Mouse (Mus musculus) neural tube, embryonic 15.5 days (tissue): ENCODE measurements around the gene Kcnc1. TPM values are rescaled to one million over a fixed set of nuclear protein-coding genes. Genes with fewer than 3 reads are reported as not detected.

Experiments used
- ATAC-seq: fragments of 200-750 bp; cut with Nextera tagmentation; 2 replicates; pipeline ENCODE4 v1.8.0; 2017; ENCODE audit warnings: mild to moderate bottlenecking, moderate TSS enrichment, moderate library complexity; ENCODE audit not compliant: low FRiP score
- H3K27ac ChIP-seq: fragments of 300-500 bp; sonication (generic); replicated peaks from 2 replicates; pipeline ENCODE4 v1.5.1; 2015; ENCODE audit warnings: mild to moderate bottlenecking, inconsistent platforms
- H3K27me3 ChIP-seq: fragments of 300-500 bp; sonication (generic); replicated peaks from 2 replicates; pipeline ENCODE4 v1.6.1; 2015; ENCODE audit warnings: inconsistent platforms
- H3K36me3 ChIP-seq: fragments of 300-500 bp; sonication (generic); 2 replicates; pipeline ENCODE4 v1.6.1; 2015; ENCODE audit warnings: inconsistent platforms
- H3K4me1 ChIP-seq: fragments of 300-500 bp; sonication (generic); 2 replicates; pipeline ENCODE4 v1.6.1; 2015; ENCODE audit warnings: inconsistent platforms
- H3K4me2 ChIP-seq: fragments of 300-500 bp; sonication (generic); 2 replicates; pipeline ENCODE4 v1.6.1; 2015; ENCODE audit warnings: inconsistent platforms, mild to moderate bottlenecking, moderate library complexity
- H3K4me3 ChIP-seq: fragments of 300-500 bp; sonication (generic); replicated peaks from 2 replicates; pipeline ENCODE4 v1.5.1; 2015; ENCODE audit warnings: mild to moderate bottlenecking, inconsistent platforms
- H3K9ac ChIP-seq: fragments of 300-500 bp; sonication (generic); replicated peaks from 2 replicates; pipeline ENCODE4 v1.6.1; 2015; ENCODE audit warnings: mild to moderate bottlenecking, inconsistent platforms
- H3K9me3 ChIP-seq: fragments of 300-500 bp; sonication (generic); replicated peaks from 2 replicates; pipeline ENCODE4 v1.6.1; 2016; ENCODE audit warnings: inconsistent platforms
- WGBS: fragments of 180-500 bp; shearing (Covaris S2); methylation state at CpG from one replicate; pipeline ENCODE4 v1.1.7; 2015; ENCODE audit warnings: mixed read lengths; 5-methylcytosine and 5-hydroxymethylcytosine counted together
- polyA plus RNA-seq: library from polyadenylated mRNA; unstranded; fragments of >200 nt; fragmentation: Nextera tagmentation; extraction: Ambion mirVana; gene quantifications from 2 replicates; pipeline ENCODE4 v1.2.1, GENCODE M21; 2015

Kcnc1 gene
- polyA plus RNA-seq, 1 experiment from 2014 or later = 19.4 TPM

DNA sequence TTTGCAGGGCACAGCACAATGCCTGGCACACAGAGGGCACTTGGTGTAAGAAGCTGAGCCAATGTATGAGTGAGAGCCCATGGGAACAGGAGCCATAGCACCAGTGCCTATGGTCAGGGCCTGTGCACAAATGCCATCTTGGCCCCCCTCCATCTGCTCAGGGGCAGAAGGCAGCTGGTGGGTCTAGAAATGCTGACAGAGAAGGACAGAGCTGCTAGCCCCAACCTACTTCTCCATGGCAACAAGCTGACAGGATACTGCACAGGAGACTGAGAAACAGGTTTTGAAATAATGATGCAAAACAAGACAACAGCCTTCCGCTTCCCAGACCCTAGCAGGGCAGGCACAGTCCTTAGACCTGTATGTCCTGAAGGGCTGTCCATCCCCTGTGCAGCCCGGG lies 62.9 kb downstream of the Kcnc1 start:
- Histone ChIP-seq H3K4me2 (no peak overlapping the region), H3K36me3 (no peaks in the 10 kb centered on the region), H3K9me3 (no peaks in the 10 kb centered on the region), H3K27me3 (no peaks in the 10 kb centered on the region), H3K27ac (peak overlapping the region; percentile 54), H3K9ac (no peak overlapping the region), H3K4me1 (peaks cover 26% of the 10 kb centered on the region), H3K4me3 (no peak overlapping the region)
- WGBS = 81% methylated on average over 2 of the region's 2 CpGs
- ATAC-seq = peak; percentile 57

DNA sequence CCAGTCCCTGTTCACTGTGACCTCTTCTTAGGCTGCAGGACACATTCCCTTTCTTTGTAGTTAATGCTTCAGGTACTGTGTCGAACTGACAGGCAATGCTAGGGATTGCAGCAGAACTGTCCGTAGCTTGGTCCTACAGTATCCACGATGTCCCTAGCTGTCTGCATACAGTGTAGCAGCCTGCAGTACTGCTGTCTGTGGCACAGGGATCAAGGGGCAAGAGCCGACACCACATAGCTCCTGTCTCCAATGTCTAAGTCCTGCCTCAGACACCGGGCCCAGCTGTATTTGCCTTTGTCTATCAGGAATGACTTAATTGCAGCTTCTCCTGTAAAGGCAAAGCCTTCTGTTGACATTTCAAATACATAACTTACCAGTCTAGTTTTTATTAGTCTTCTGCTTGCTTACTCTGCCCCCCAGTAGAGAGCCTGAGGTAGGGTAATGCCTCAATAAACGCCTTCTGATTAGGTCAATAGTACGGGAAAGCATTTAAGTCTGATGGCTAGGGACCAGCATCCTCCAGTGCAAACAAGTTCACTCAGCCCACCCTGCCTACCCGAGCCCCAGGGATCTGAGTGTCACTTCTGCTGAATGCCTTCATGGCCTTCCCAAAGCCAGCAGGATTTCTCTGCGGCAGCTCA lies 63.4 kb downstream of the Kcnc1 start:
- Histone ChIP-seq H3K36me3 (no peaks in the 10 kb centered on the region), H3K27ac (peak overlapping the region; percentile 54), H3K4me1 (peaks cover 22% of the 10 kb centered on the region), H3K4me2 (no peak overlapping the region), H3K9me3 (no peaks in the 10 kb centered on the region), H3K9ac (no peak overlapping the region), H3K27me3 (no peaks in the 10 kb centered on the region), H3K4me3 (no peak overlapping the region)
- 72% methylated on average over 9 of the region's 9 CpGs for WGBS
- ATAC-seq = peak; percentile 26

DNA sequence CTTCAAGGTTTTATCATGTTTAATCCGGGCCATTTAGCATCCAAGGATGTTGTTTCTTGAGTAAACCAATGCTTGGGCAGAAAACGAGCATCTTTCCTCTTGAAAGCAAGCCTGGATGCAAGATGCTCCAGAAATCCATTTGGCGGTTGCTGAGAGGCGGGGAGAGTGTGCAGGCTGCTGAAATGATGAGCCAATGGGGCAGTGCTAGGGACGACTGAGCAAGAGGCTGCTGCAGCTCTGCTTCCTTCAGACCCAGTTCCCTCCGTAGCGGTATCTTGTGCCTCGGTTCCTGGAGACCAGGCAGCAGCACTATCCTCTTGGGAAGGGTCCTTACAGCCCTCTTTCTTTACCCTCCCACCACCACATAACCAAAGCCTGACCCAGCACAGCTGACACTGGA lies 66.0 kb downstream of the Kcnc1 start:
- no peaks in the 10 kb centered on the region for H3K9me3 ChIP-seq
- no peak for ATAC-seq
- peaks cover 29% of the 10 kb centered on the region for H3K4me1 ChIP-seq
- WGBS = 64% methylated on average over 8 of the region's 8 CpGs
- H3K9ac ChIP-seq = no peak overlapping the region
- H3K4me3 ChIP-seq = no peak overlapping the region
- no peaks in the 10 kb centered on the region for H3K27me3 ChIP-seq
- no peak overlapping the region for H3K27ac ChIP-seq
- H3K36me3 ChIP-seq = no peaks in the 10 kb centered on the region
- no peak overlapping the region for H3K4me2 ChIP-seq

- 86% methylated on average over 8 of the region's 8 CpGs for WGBS
- H3K27ac ChIP-seq = no peak overlapping the region
- H3K9me3 ChIP-seq = no peaks in the 10 kb centered on the region
- H3K27me3 ChIP-seq = no peaks in the 10 kb centered on the region
- H3K4me1 ChIP-seq = peaks cover 24% of the 10 kb centered on the region
- no peak for ATAC-seq
- no peaks in the 10 kb centered on the region for H3K36me3 ChIP-seq
- H3K4me3 ChIP-seq = no peak overlapping the region
- H3K9ac ChIP-seq = no peak overlapping the region
- no peak overlapping the region for H3K4me2 ChIP-seq
These were observed 66.8 kb downstream of the Kcnc1 start for GRCm38 (mm10) chr7:46463136-46463535.

DNA sequence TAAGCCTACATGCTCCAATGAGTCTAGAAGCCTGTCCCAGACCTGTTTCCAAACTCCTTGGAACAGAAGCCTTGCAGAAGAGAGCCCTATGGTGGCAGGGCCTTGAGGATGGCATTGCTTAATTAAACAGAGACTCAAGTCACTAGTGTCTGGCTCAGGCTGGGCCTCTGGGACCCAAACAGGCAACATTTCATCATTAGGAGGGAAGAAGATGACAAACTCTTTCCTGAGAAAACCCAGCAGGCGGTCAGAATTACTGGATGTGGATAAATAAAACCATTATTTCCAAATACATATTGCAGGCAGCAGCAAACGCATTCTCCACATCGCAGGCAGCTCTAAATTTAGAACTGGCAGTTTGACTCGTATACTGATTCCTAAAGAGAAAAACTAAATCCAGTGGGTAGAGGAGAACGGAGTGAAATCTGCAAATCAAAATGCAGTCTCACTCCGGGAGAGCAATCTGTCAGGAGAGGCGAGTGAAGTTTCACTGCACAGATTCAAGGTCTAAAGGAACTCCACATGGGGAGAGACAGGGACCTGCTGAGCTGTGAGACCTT lies 70.2 kb downstream of the Kcnc1 start:
- no peak for ATAC-seq
- no peak overlapping the region for H3K4me2 ChIP-seq
- no peak overlapping the region for H3K9ac ChIP-seq
- H3K9me3 ChIP-seq = no peaks in the 10 kb centered on the region
- no peaks in the 10 kb centered on the region for H3K27me3 ChIP-seq
- no peaks in the 10 kb centered on the region for H3K36me3 ChIP-seq
- peaks cover 12% of the 10 kb centered on the region; the same call in 1 of the 2 replicates for H3K4me1 ChIP-seq
- peak overlapping the region; percentile 6 for H3K27ac ChIP-seq
- no peak overlapping the region for H3K4me3 ChIP-seq
- 52% methylated on average over 7 of the region's 7 CpGs for WGBS

GRCm38 (mm10) chr7:46469542-46469941 lies 73.2 kb downstream of the Kcnc1 start:
- Histone ChIP-seq H3K4me1 (peaks cover 32% of the 10 kb centered on the region), H3K4me2 (no peak overlapping the region), H3K9me3 (no peaks in the 10 kb centered on the region), H3K36me3 (no peaks in the 10 kb centered on the region), H3K4me3 (no peak overlapping the region), H3K9ac (no peak overlapping the region), H3K27ac (no peak overlapping the region), H3K27me3 (no peaks in the 10 kb centered on the region)
- WGBS = 85% methylated on average over 3 of the region's 3 CpGs
- no peak for ATAC-seq

DNA sequence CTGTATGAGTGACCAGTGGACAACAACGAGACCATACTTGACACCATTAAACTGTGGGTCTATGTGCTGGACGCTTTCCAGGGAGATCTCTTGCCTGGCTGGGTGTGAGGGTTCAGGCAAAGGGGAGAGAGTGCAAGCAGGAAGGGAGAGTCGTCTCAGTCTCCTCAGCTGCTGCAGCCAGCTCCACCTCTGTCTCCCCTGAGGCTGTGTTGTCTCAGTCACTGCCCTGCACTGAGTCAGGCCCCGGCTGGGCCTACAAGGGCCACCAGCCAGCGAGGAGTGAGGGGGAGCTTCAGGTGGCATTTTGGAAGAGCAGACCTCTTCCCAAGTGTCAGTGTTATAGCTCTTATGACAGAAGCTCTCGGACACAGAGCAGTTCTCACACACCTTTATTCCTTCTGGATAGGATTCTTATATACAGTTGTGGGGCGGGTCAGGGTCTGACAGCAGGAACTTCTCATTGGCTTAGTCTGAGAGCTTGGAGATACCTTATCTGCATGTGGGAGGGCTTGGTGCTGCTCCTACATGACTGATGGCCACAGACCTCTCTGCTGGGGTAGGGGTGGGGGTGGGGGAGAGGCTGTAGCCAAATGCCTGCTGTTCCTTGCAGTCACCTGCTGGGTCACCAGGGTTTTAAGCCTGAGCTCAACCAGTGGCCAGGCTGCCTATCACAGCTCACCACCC lies 74.9 kb downstream of the Kcnc1 start:
- Histone ChIP-seq H3K9me3 (no peaks in the 10 kb centered on the region), H3K4me3 (no peak overlapping the region), H3K27ac (no peak overlapping the region), H3K4me1 (peaks cover 35% of the 10 kb centered on the region), H3K4me2 (no peak overlapping the region), H3K36me3 (no peaks in the 10 kb centered on the region), H3K9ac (no peak overlapping the region), H3K27me3 (no peaks in the 10 kb centered on the region)
- 72% methylated on average over 7 of the region's 7 CpGs for WGBS
- no peak for ATAC-seq

DNA sequence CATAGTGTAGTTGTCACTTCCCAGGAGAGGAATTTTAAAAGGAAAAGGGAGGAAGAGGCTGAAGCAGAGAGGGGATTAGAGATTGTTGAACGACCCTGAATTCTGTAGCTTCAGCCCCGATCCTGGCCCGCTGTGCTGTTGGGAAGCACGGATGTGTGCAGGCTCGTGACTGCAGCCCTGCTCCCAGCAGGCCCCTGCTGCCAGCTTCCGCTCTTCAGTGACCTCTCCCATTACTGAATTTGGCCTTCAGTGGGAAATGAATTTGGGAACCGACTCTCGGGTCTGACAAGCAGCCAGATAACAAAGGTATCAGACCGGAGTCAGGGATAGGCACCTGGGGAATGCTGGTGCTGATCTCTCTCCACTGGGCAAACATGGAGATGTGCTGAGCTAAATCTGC lies 76.8 kb downstream of the Kcnc1 start:
- WGBS = 30% methylated on average over 9 of the region's 9 CpGs
- Histone ChIP-seq H3K27me3 (no peaks in the 10 kb centered on the region), H3K4me1 (peaks cover 29% of the 10 kb centered on the region), H3K36me3 (no peaks in the 10 kb centered on the region), H3K27ac (peak overlapping the region; percentile 63), H3K9me3 (no peaks in the 10 kb centered on the region), H3K4me3 (no peak overlapping the region), H3K4me2 (no peak overlapping the region), H3K9ac (no peak overlapping the region)
- ATAC-seq = no peak

DNA sequence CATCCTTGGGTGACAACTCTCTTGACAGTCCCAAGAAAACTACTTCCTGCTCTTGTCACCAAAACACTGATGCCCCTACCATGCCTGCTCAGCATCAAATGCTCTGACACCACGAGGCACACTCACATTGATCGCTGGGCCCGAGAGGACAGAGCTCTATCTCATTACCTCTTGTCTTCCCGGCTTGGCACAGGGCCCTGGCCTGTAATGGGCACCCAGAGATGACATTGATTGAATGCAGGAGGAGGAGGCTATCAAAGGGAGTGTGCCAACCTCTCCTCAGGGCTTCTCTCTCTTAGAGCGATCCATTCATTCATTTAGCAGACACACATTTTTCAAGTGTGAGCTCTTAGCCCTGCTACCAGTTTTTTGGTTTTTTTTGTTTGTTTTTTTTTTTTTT lies 79.2 kb downstream of the Kcnc1 start:
- no peak overlapping the region for H3K27ac ChIP-seq
- H3K4me3 ChIP-seq = no peak overlapping the region

DNA sequence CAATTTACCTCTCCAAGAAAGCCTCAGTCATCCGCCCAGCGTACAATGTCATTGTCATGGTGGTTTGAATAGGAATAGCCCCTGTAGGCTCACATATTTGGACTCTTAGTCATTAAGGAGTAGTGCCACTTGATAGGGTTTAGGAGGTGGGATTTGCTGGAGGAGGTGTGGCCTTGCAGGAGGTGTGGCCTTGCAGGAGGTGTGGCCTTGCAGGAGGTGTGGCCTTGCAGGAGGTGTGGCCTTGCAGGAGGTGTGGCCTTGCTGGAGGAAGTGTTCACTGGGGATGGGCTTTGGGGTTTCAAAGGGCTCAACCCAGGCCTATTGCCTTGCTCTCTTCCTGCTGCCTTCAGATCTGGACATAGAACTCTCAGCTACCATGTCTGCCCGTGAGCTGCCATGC lies 81.2 kb downstream of the Kcnc1 start:
- no peak overlapping the region for H3K9ac ChIP-seq
- no peaks in the 10 kb centered on the region for H3K36me3 ChIP-seq
- H3K4me2 ChIP-seq = no peak overlapping the region
- WGBS = 91% methylated on average over 3 of the region's 3 CpGs
- no peaks in the 10 kb centered on the region for H3K27me3 ChIP-seq
- H3K9me3 ChIP-seq = no peaks in the 10 kb centered on the region
- H3K27ac ChIP-seq = no peak overlapping the region
- no peak for ATAC-seq
- H3K4me1 ChIP-seq = peaks cover 35% of the 10 kb centered on the region
- H3K4me3 ChIP-seq = no peak overlapping the region

More for the DNA sequence above, 79.2 kb downstream of the Kcnc1 start:
- H3K4me2 ChIP-seq = no peak overlapping the region
- no peaks in the 10 kb centered on the region for H3K27me3 ChIP-seq
- no peaks in the 10 kb centered on the region for H3K36me3 ChIP-seq
- WGBS = 31% methylated on average over 5 of the region's 5 CpGs
- H3K9me3 ChIP-seq = no peaks in the 10 kb centered on the region
- ATAC-seq = no peak
- no peak overlapping the region for H3K9ac ChIP-seq
- H3K4me1 ChIP-seq = peaks cover 36% of the 10 kb centered on the region

DNA sequence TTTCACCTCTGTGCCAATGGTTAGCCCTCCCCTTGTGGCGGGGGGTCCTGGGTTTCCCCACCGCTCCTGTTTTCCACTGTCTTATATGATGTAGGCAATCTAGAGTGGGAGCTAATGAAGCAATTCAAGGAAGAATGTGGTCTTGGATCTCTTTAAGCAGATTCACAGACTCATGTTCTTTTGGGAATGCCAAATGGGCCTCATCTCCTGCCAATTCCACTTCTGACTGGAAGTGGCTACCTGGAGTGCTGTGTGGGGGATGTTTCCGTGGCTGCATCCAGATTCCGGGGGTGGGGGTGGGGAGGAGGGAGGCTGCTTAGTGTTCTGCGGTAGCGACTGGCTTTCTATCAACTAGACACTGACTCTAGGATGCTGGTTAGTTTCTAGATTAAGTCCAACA lies 83.5 kb downstream of the Kcnc1 start:
- Histone ChIP-seq H3K27me3 (no peaks in the 10 kb centered on the region), H3K9me3 (no peaks in the 10 kb centered on the region), H3K36me3 (no peaks in the 10 kb centered on the region), H3K27ac (peak overlapping the region; percentile 58; the same call in 1 of the 2 replicates), H3K4me2 (no peak overlapping the region), H3K4me3 (no peak overlapping the region), H3K4me1 (peaks cover 20% of the 10 kb centered on the region), H3K9ac (no peak overlapping the region)
- 53% methylated on average over 6 of the region's 6 CpGs for WGBS
- no peak for ATAC-seq

GRCm38 (mm10) chr7:46482099-46482531 lies 85.8 kb downstream of the Kcnc1 start:
- H3K27me3 ChIP-seq = no peaks in the 10 kb centered on the region
- H3K36me3 ChIP-seq = no peaks in the 10 kb centered on the region
- peak; percentile 29; the same call in 1 of the 2 replicates for ATAC-seq
- H3K4me2 ChIP-seq = no peak overlapping the region
- WGBS = 76% methylated on average over 2 of the region's 2 CpGs
- no peak overlapping the region for H3K9ac ChIP-seq
- H3K4me3 ChIP-seq = no peak overlapping the region
- no peak overlapping the region for H3K27ac ChIP-seq
- no peaks in the 10 kb centered on the region for H3K9me3 ChIP-seq
- H3K4me1 ChIP-seq = peaks cover 18% of the 10 kb centered on the region
